Comparison of ENCODE assay signal across 16 mouse cellular contexts in genomic region chr7:73512422-73512821, GRCm38 (mm10).
"Had no signal": no experiment of that assay in that cellular context is flagged by ENCODE, and none has a peak within 500 bp of the region (broad histone marks: within the 10 kb centered on the region; RNA-seq: fewer than 3 reads in every experiment).

No protein-coding gene starts in this region.

- H3K9me3 ChIP-seq: lung, embryonic 15.5 days; megakaryocyte, embryonic 14.5 days; midbrain, embryonic 13.5 days; midbrain, embryonic 15.5 days; neural tube, embryonic 12.5 days had no signal

- H3K27me3 ChIP-seq: lung, embryonic 15.5 days; megakaryocyte, embryonic 14.5 days; midbrain, embryonic 13.5 days; midbrain, embryonic 15.5 days; neural tube, embryonic 12.5 days had no signal

- H3K4me2 ChIP-seq: lung, embryonic 15.5 days; midbrain, embryonic 11.5 days; midbrain, embryonic 13.5 days; midbrain, embryonic 15.5 days; neural tube, embryonic 12.5 days had no signal

- ATAC-seq: lung, postnatal 0 days; midbrain, embryonic 13.5 days; midbrain, embryonic 15.5 days had no signal

- H3K27ac ChIP-seq: lung, embryonic 15.5 days; macrophage; midbrain, embryonic 13.5 days; midbrain, embryonic 15.5 days; neural tube, embryonic 12.5 days had no signal

- DNase-seq: lung, adult 2 months; lung, postnatal 14 days; lung, postnatal 36 days; right cerebral cortex, postnatal 14 days; spleen, adult 18-20 months; thymus, adult 18-20 months; thymus, postnatal 14 days; thymus, postnatal 36 days had no signal

- H3K9ac ChIP-seq: lung, embryonic 15.5 days; midbrain, embryonic 13.5 days; midbrain, embryonic 15.5 days; neural tube, embryonic 12.5 days had no signal

- H3K4me1 ChIP-seq: lung, embryonic 15.5 days; neural tube, embryonic 12.5 days had no signal

- H3K4me3 ChIP-seq: lung, embryonic 15.5 days; megakaryocyte, embryonic 14.5 days; midbrain, embryonic 13.5 days; midbrain, embryonic 15.5 days; neural tube, embryonic 12.5 days had no signal
